Mouse (Mus musculus) B cell, adult (primary cell): Measurements from ENCODE around the gene Hist1h3d. TPM values are rescaled to one million over a fixed set of nuclear protein-coding genes. Genes with fewer than 3 reads are reported as not detected.

Experiments used
- total RNA-seq: library from RNA; stranded (reverse); gene quantifications from 4 replicates; pipeline ENCODE4 v1.2.4, GENCODE M21; 2023; ENCODE audit not compliant: inconsistent age

Hist1h3d gene
- 32.2 to 49.8 TPM (median 35.5 TPM) in 4 replicates for total RNA-seq

DNA sequence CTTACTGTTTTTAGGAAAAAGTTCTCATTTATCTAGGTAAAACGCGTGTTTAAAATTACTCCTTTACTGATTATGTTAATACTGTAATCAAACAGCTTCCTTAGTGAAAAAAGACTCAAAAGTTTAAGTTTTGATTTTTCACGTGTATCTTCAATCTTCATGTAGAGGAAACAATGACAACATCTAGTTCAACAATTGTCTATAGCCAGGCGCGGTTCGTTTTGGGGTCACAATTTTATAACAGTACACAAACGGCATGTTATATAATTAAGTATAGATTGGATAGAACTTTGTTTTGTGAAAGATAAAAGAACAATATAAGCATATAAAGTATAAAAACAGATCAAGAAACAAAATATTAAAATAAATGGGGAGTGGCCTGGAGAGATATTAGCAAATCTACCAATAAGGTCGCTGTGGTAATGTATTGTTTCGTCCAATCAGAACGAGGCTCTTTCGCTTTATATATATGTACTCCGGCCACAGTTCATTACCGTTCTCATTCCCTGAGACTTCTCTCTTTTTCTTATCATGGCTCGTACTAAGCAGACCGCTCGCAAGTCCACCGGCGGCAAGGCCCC, at the start of gene Hist1h3d:
Gene Hist1h3d (plus strand): TSS at position 493 of the 581 bp plus-strand sequence.

GRCm38 (mm10) chr13:23530901-23531875, 44.4 kb upstream of the Hist1h3d start, which contains the start of gene Hist1h4h:
Gene Hist1h4h (plus strand): TSS chr13:23531050.

DNA sequence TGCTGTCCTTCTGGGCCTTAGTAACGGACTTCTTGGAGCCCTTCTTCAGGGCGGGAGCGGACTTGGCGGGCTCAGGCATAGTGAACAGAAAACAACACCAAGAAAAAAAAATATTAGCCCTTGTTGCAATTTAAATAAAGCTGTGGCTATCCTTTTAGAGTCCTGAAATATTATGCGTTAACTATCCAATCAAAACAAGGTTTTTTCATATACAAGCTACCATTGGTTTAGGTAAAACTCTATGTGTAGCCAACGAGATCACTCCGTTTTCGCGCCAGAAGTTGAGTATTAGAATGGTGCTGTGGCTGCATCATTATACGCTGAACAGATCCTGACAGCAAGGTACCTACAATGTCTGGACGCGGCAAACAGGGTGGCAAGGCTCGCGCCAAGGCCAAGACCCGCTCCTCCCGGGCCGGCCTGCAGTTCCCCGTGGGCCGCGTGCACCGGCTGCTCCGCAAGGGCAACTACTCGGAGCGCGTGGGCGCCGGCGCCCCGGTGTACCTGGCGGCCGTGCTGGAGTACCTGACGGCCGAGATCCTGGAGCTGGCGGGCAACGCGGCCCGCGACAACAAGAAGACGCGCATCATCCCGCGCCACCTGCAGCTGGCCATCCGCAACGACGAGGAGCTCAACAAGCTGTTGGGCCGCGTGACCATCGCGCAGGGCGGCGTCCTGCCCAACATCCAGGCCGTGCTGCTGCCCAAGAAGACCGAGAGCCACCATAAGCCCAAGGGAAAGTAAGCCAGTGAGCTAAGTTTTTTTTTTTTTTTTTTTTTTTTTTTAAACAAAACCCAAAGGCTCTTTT, 41.8 kb upstream of the Hist1h3d start, which contains the start of gene Hist1h2af:
Gene Hist1h2af (plus strand): TSS at position 347 of the 808 bp plus-strand sequence.

DNA sequence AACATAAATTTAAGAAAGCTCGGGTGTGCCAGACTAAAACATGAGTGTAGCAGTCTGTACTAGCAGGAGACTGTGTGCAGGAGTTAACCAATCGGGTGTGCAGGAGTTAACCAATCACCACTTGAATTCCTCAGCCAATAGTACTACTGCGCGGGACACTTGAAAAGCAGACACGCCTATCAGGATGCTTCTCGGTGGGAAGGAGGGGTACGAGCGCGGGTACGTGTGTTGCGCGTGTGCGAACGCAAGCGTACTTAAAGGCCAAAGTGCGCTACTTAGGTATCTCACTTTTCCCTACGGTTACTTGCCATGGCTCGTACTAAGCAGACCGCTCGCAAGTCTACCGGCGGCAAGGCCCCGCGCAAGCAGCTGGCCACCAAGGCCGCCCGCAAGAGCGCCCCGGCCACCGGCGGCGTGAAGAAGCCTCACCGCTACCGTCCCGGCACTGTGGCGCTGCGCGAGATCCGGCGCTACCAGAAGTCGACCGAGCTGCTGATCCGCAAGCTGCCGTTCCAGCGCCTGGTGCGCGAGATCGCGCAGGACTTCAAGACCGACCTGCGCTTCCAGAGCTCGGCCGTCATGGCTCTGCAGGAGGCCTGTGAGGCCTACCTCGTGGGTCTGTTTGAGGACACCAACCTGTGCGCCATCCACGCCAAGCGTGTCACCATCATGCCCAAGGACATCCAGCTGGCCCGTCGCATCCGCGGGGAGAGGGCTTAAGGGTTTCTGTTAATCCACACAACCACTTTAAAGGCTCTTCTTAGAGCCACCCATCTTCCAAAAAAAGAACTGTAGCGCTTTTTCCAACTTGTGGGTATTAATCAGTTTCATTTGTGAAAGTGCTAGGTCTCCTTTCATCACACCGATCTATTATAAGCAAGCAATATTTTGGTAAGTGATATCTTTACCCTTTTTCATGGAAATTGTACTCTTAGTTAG, 40.2 kb upstream of the Hist1h3d start, which contains the start of gene Hist1h3g:
Gene Hist1h3g (plus strand): TSS at position 286 of the 939 bp plus-strand sequence.

GRCm38 (mm10) chr13:23542999-23543607, 32.5 kb upstream of the Hist1h3d start, which contains the start of gene Hist1h2bh:
Gene Hist1h2bh (minus strand): TSS chr13:23543392.

DNA sequence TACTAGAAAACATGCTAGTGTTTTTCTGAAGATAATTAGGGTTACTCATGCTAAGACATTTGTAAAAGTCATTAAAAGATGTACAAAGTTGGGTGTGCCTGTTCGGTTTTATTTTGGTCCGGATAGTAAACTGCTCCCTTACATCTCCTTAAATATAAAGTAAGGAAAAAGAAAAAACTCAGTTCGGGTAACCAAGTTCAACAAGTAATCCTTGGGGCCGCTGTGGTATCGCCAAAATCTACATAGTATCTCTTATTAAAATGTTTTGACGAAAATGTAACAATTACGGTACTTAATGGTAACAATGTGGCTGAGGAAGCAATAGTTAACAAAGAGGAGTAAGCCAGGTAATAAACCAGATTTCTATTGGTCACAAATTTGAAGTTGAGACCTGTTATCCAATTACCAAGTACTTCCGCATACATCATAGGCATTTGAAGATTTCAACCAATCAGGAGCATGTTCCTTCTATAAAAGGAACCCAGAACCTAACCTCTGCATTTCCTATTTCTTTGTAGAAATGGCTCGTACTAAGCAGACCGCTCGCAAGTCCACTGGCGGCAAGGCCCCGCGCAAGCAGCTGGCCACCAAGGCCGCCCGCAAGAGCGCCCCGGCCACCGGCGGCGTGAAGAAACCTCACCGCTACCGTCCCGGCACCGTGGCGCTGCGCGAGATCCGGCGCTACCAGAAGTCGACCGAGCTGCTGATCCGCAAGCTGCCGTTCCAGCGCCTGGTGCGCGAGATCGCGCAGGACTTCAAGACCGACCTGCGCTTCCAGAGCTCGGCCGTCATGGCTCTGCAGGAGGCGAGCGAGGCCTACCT, 31.4 kb upstream of the Hist1h3d start, which contains the start of gene Hist1h3f:
Gene Hist1h3f (plus strand): TSS at position 88 of the 822 bp plus-strand sequence.

DNA sequence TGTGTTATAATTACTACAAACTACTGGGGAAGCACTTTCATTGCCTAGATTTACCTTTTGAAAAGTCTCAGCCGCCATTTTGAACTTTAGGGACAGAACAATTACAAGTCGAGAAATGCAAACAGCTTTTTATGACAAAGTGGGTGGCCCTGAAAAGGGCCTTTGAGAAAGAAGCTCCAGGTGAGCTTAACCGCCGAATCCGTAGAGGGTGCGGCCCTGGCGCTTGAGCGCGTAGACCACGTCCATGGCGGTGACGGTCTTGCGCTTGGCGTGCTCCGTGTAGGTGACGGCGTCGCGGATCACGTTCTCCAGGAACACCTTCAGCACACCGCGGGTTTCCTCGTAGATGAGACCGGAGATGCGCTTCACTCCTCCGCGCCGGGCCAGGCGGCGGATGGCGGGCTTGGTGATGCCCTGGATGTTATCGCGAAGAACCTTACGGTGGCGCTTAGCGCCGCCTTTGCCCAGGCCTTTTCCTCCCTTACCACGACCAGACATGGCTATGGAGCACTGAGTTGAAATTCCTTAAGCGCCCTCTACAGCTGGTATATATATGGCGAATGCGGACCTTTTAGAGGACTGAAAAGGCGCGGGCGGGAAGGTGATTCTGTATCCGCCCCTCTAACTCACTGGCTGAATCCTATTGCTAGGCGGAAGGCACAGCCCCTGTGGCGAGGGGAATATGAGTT, 24.3 kb upstream of the Hist1h3d start, which contains the start of gene Hist1h4f:
Gene Hist1h4f (minus strand): TSS at position 503 of the 689 bp plus-strand sequence.

DNA sequence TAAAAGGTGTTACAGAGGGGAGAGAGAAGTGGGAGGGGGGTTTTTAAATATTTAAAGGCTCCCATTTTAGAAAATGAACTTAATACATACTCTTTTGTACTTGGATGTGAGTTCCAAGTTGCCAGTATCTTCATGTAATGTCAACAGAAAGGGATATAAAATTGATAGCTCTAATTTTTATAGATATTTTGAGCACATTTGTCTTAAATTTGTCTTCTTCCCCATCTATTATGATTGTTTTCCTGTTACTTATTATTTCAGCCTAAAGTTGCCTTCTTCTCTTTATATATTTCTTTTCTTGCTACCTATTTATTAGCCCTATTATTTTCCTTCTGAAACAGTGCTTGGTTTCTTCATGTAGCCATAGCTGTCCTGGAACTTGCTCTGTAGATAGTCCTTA, 22.6 kb upstream of the Hist1h3d start, which contains the start of gene Hist1h1d:
Gene Hist1h1d (plus strand): TSS at position 301 of the 400 bp plus-strand sequence.

DNA sequence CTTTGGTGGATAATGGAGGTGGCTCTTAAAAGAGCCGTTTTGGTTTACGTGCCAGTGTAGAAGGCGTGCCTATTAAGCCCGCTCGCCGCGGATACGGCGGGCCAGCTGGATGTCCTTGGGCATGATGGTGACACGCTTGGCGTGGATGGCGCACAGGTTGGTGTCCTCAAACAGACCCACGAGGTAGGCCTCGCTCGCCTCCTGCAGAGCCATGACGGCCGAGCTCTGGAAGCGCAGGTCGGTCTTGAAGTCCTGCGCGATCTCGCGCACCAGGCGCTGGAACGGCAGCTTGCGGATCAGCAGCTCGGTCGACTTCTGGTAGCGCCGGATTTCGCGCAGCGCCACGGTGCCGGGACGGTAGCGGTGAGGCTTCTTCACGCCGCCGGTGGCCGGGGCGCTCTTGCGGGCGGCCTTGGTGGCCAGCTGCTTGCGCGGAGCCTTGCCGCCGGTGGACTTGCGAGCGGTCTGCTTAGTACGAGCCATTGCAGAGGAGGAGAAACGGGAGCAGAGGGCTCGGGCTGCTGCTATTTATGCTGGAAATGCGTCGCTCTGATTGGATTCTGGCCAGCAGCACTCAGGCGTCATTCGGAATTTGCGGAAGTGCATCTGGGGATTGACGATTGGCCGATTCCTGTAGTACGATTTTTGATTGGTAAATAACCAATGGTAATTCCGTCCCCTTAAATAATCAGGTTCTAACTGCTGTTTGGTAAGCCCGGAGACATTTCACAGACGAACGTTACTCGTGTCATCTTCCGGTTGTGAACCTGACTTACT, 13.5 kb upstream of the Hist1h3d start, which contains the start of gene Hist1h3e:
Gene Hist1h3e (minus strand): TSS at position 487 of the 777 bp plus-strand sequence.

DNA sequence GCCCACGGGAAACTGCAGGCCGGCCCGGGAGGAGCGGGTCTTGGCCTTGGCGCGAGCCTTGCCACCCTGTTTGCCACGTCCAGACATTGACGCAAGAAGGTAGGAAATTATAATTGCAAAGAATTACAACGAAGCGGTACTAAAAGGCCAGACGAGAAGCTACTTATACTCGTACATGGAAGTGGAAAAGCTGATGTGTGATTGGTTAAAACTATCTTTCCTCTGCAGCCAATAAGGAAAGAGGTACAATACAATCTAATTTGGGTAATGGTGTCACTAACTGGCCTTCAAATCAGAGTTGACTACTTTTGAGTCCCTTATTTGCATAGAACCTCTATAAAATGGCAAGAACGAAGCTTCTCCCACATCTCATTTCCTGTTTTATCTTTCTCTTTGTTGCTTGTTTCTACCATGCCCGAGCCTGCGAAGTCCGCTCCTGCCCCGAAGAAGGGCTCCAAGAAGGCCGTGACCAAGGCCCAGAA, 4.5 kb upstream of the Hist1h3d start, which contains the start of the genes Hist1h2ae and Hist1h2bg:
Gene Hist1h2ae (minus strand): TSS at position 199 of the 482 bp plus-strand sequence.
Gene Hist1h2bg (plus strand): TSS at position 375 of the 482 bp plus-strand sequence.

GRCm38 (mm10) chr13:23573898-23574524, 1.6 kb upstream of the Hist1h3d start, which contains the start of the genes Hist1h2bf and Hist1h2ad:
Gene Hist1h2bf (minus strand): TSS chr13:23574196.
Gene Hist1h2ad (plus strand): TSS chr13:23574381.

DNA sequence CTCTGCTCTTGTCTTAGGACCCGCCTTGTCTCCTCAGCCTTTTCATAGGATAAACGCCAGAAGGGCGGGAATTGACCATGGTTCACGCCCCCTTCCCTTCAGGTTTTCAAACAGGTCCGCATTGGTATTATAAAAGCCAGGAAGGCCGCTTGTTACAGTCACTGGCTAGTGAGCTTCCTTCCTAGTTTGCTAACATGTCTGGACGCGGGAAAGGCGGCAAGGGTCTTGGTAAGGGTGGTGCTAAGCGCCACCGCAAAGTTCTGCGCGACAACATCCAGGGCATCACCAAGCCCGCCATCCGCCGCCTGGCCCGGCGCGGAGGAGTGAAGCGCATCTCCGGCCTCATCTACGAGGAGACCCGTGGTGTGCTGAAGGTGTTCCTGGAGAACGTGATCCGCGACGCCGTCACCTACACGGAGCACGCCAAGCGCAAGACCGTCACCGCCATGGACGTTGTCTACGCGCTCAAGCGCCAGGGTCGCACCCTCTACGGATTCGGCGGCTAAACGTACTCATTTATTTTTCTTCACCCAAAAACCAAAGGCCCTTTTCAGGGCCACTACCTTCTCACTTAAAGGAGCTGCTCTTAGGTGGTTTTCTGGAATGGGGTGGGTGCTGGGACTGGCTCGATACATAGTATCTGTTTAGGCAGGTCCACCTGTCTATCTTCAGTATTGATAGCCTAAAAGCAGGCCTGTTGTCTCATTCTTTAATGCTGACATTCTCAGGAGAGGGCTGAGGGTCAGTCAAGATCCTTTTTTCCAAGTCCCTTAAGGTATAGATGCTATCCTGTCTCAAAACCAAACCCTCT, 6.0 kb downstream of the Hist1h3d start, which contains the start of gene Hist1h4d:
Gene Hist1h4d (plus strand): TSS at position 191 of the 811 bp plus-strand sequence.

GRCm38 (mm10) chr13:23620733-23621531, 45.4 kb downstream of the Hist1h3d start, which contains the start of gene Hist1h2be:
Gene Hist1h2be (minus strand): TSS chr13:23621124.

GRCm38 (mm10) chr13:23622175-23622671, 46.7 kb downstream of the Hist1h3d start, which contains the start of gene Hist1h1e:
Gene Hist1h1e (minus strand): TSS chr13:23622558.

